Mouse (Mus musculus) liver, embryonic 14.5 days (tissue): ENCODE measurements around the gene Klhdc3. TPM values are rescaled to one million over a fixed set of nuclear protein-coding genes. Genes with fewer than 3 reads are reported as not detected.

ENCODE experiments used
- ATAC-seq: fragments of 200-750 bp; cut with Nextera tagmentation; 2 replicates; pipeline ENCODE4 v1.8.0; 2017; ENCODE audit warnings: moderate number of reproducible peaks, mild to moderate bottlenecking, moderate library complexity; ENCODE audit not compliant: insufficient read depth
- DNase-seq, 3 experiments: peaks; one replicate each; pipeline ENCODE4 v3.0.0-alpha.2; 2012 to 2013; ENCODE audit warnings: low read depth in 3 of 3, low spot score in 3 of 3
- H3K27ac ChIP-seq: fragments of 300-500 bp; sonication (generic); 2 replicates; pipeline ENCODE4 v1.5.1; 2014; ENCODE audit warnings: moderate library complexity, mild to moderate bottlenecking, control low read depth, inconsistent platforms
- H3K27me3 ChIP-seq: fragments of 300-500 bp; sonication (generic); 2 replicates; pipeline ENCODE4 v1.6.1; 2014; ENCODE audit warnings: mild to moderate bottlenecking, low read length, moderate library complexity; ENCODE audit not compliant: control insufficient read depth, insufficient read depth
- H3K36me3 ChIP-seq: fragments of 300-500 bp; sonication (generic); replicated peaks from 2 replicates; pipeline ENCODE4 v1.6.1; 2014; ENCODE audit warnings: low read depth; ENCODE audit not compliant: control insufficient read depth, insufficient read depth
- H3K4me1 ChIP-seq, 2 experiments: fragments of 200-500 bp in 1 of 2; fragments of 300-500 bp in 1 of 2; sonication (generic) in 1 of 2; replicated peaks; 2 replicates each; pipeline ENCODE4 v1.6.1; 2012 to 2014; ENCODE audit warnings: antibody characterized with exemption in 1 of 2, inconsistent platforms in 1 of 2, low read length in 1 of 2; ENCODE audit not compliant: control insufficient read depth in 2 of 2, insufficient read depth in 2 of 2
- H3K4me2 ChIP-seq: fragments of 300-500 bp; sonication (generic); 2 replicates; pipeline ENCODE4 v1.6.1; 2014; ENCODE audit warnings: low read depth, mild to moderate bottlenecking, control low read depth, moderate library complexity
- H3K4me3 ChIP-seq, 2 experiments: fragments of 200-500 bp in 1 of 2; fragments of 300-500 bp in 1 of 2; sonication (generic) in 1 of 2; 2 replicates each; pipeline ENCODE4 v1.5.1; 2012 to 2014; ENCODE audit warnings: low read depth in 2 of 2, low read length in 2 of 2, mild to moderate bottlenecking in 2 of 2, control low read depth in 1 of 2, inconsistent platforms in 1 of 2, moderate library complexity in 1 of 2; ENCODE audit not compliant: insufficient read depth in 1 of 2
- H3K9ac ChIP-seq: fragments of 300-500 bp; sonication (generic); replicated peaks from 2 replicates; pipeline ENCODE4 v1.6.1; 2014; ENCODE audit warnings: mild to moderate bottlenecking, control low read depth, moderate library complexity
- H3K9me3 ChIP-seq: fragments of 300-500 bp; sonication (generic); 2 replicates; pipeline ENCODE4 v1.6.1; 2016; ENCODE audit warnings: low read length, mixed read lengths; ENCODE audit not compliant: control insufficient read depth
- CTCF ChIP-seq: IDR thresholded peaks from 2 replicates; pipeline ENCODE4 v1.5.1; 2016; ENCODE audit warnings: antibody characterized with exemption, low read depth, control low read depth
- EP300 ChIP-seq: IDR thresholded peaks from 2 replicates; pipeline ENCODE4 v1.6.1; 2016; ENCODE audit warnings: antibody characterized with exemption, low read depth
- WGBS: fragments of 180-500 bp; shearing (Covaris S2); extraction: QIAGEN DNeasy Blood & Tissue Kit; methylation state at CpG from one replicate; pipeline ENCODE4 v1.1.7; 2014; ENCODE audit not compliant: insufficient replicate concordance; 5-methylcytosine and 5-hydroxymethylcytosine counted together
- polyA plus RNA-seq, 2 experiments: library from polyadenylated mRNA; depleted of rRNA in 1 of 2; stranded (reverse) in 1 of 2; unstranded in 1 of 2; fragments of >200 nt; fragmentation: Nextera tagmentation in 1 of 2; extraction: Ambion mirVana in 1 of 2; gene quantifications; 2 replicates each; pipeline versions ENCODE4 v1.2.1 to v1.2.3; 2012 to 2014

Klhdc3 gene
- 40.2 and 41.5 TPM in 2 replicates for polyA plus RNA-seq (2012; rRNA removed)
- polyA plus RNA-seq (2014; fragmentation: Nextera tagmentation; extraction: Ambion mirVana): 46.3 and 49.4 TPM in 2 replicates

GRCm38 (mm10) chr17:46680760-46681373 is at the start of gene Klhdc3:
Gene Klhdc3, minus strand, starts transcription at chr17:46680914.
- H3K9ac ChIP-seq: peak within 1 kb of the TSS; percentile 76
- TF ChIP-seq EP300 (no peak), CTCF (peak; percentile 11; the same call in 1 of the 2 replicates)
- H3K36me3 ChIP-seq: peaks cover 25% of the 10 kb centered on the region
- peak; percentile 97 to 99 (median 99) for DNase-seq
- H3K27me3 ChIP-seq: no peaks in the 10 kb centered on the region
- H3K4me1 ChIP-seq: peaks cover 14 to 19% of the 10 kb centered on the region in 2 experiments
- peak; percentile 95 for ATAC-seq
- peak within 1 kb of the TSS; percentile 19 for H3K27ac ChIP-seq
- H3K4me3 ChIP-seq: peak within 1 kb of the TSS; percentile 65 to 73
- peak within 1 kb of the TSS; percentile 88 for H3K4me2 ChIP-seq
- WGBS: under 1% methylated on average over 49 of the region's 49 CpGs
- no peaks in the 10 kb centered on the region for H3K9me3 ChIP-seq

- Histone ChIP-seq H3K9ac (no peak within 1 kb of the TSS), H3K36me3 (peaks cover 2% of the 10 kb centered on the region; the same call in 1 of the 2 replicates), H3K9me3 (no peaks in the 10 kb centered on the region), H3K4me1 (no peaks in the 10 kb centered on the region; a peak in 1 of 4 replicates), H3K4me3 (peak within 1 kb of the TSS in 1 of 2 experiments; percentile 1; a peak in 2 of 4 replicates), H3K27ac (no peak within 1 kb of the TSS), H3K4me2 (peak within 1 kb of the TSS; percentile 26), H3K27me3 (no peaks in the 10 kb centered on the region; the same call in 1 of the 2 replicates)
- TF ChIP-seq CTCF (no peak), EP300 (no peak)
- no peak for DNase-seq
- WGBS: 38% methylated on average over 24 of the region's 24 CpGs
- ATAC-seq: peak; percentile 54
Measured at GRCm38 (mm10) chr17:46728904-46729318, 48.2 kb upstream of the Klhdc3 start, which contains the start of gene Gnmt. Gene Gnmt, minus strand, starts transcription at chr17:46729168.

GRCm38 (mm10) chr17:46728496-46728895 is 47.8 kb upstream of the Klhdc3 start:
- DNase-seq (no peak), ATAC-seq (no peak)
- H3K4me1 ChIP-seq: no peaks in the 10 kb centered on the region
- no peak overlapping the region for H3K9ac ChIP-seq
- no peaks in the 10 kb centered on the region for H3K9me3 ChIP-seq
- no peaks in the 10 kb centered on the region; the same call in 1 of the 2 replicates for H3K27me3 ChIP-seq
- peaks cover 2% of the 10 kb centered on the region; the same call in 1 of the 2 replicates for H3K36me3 ChIP-seq
- 53% methylated on average over 11 of the region's 11 CpGs for WGBS
- peak overlapping the region in 1 of 2 experiments; percentile 1; a peak in 2 of 4 replicates for H3K4me3 ChIP-seq
- no peak overlapping the region for H3K27ac ChIP-seq
- TF ChIP-seq EP300: no peak
- no peak for TF ChIP-seq CTCF
- peak overlapping the region; percentile 26 for H3K4me2 ChIP-seq

- Histone ChIP-seq H3K9ac (no peak overlapping the region), H3K4me2 (no peak overlapping the region), H3K9me3 (no peaks in the 10 kb centered on the region), H3K4me1 (no peaks in the 10 kb centered on the region), H3K27me3 (no peaks in the 10 kb centered on the region; the same call in 1 of the 2 replicates), H3K27ac (no peak overlapping the region), H3K36me3 (peaks cover 2% of the 10 kb centered on the region; the same call in 1 of the 2 replicates), H3K4me3 (no peak overlapping the region)
- TF ChIP-seq EP300: no peak
- peak; percentile 62 for TF ChIP-seq CTCF
- 38% methylated on average over 6 of the region's 6 CpGs for WGBS
- ATAC-seq: no peak
- DNase-seq: no peak
Measured at GRCm38 (mm10) chr17:46728021-46728420, 47.3 kb upstream of the Klhdc3 start.

- 80% methylated on average over 11 of the region's 11 CpGs for WGBS
- TF ChIP-seq CTCF: no peak
- TF ChIP-seq EP300: no peak
- no peak overlapping the region for H3K4me2 ChIP-seq
- ATAC-seq: no peak
- H3K27ac ChIP-seq: no peak overlapping the region
- H3K4me1 ChIP-seq: no peaks in the 10 kb centered on the region
- no peaks in the 10 kb centered on the region; the same call in 1 of the 2 replicates for H3K27me3 ChIP-seq
- no peak overlapping the region for H3K4me3 ChIP-seq
- H3K9ac ChIP-seq: no peak overlapping the region
- H3K36me3 ChIP-seq: peaks cover 2% of the 10 kb centered on the region; the same call in 1 of the 2 replicates
- no peak for DNase-seq
- no peaks in the 10 kb centered on the region for H3K9me3 ChIP-seq
Measured at GRCm38 (mm10) chr17:46727271-46727670, 46.6 kb upstream of the Klhdc3 start.
